In the genomic region with DNA sequence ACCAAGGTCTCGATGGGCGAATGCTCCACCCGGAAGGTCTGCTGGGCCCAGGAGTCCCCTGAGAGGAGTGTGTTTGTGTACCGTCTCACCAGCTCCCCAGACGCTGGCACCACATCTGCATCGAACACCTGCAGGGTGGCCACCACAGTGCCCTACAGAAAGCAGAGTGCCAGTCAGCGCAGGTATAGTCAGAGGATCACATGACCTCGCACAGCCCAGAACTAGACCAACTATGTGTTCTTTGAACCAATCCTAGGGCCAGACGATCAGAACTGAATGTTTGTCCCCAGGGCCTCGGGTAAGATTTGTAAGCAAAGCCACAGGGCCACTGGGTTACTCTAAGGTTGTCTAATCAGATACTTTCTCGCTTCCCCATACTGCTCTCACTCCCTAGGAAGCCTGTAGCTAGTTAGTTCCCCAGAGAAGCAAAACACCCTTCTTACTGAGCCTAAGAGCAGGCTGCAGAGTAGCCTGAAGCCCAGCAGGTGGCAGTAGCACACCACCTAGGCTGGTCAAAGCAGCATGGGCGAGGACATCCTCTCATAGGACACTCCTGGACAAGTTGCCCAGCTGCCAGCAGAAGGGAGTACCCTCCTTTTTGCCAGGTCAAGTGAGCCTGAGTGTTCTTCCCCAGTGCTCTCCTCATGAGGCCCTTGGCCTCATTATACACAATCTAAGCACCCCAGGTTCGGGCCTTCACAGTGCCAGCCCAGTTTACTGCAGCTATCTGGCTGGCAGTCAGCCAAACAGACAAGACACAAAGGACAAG, we compare ENCODE assay signal across 8 mouse cellular contexts. TPM values are rescaled to one million over a fixed set of nuclear protein-coding genes. Genes with fewer than 3 reads are reported as not detected.
DNase-seq lines count a peak whose midpoint lies in the region; ATAC-seq lines count a peak whose summit lies in the region.

No protein-coding gene starts in this region.

- H3K9ac ChIP-seq in intestine, embryonic 16.5 days (ENCODE audit: low read depth, low read length): no peak overlapping the region

- intact Hi-C loops in left cerebral cortex, postnatal 25 days (cut with DNase I): loop anchor here (1.0 kb wide), 1 partner anchor 200 kb away; no protein-coding TSS in a partner anchor

- no peaks in the 10 kb centered on the region for H3K9me3 ChIP-seq in intestine, embryonic 16.5 days (ENCODE audit: control insufficient read depth, low read length)
- no peaks in the 10 kb centered on the region for H3K9me3 ChIP-seq in midbrain, embryonic 10.5 days (replicated peaks)

- H3K27me3 ChIP-seq in intestine, embryonic 16.5 days (replicated peaks; ENCODE audit: control insufficient read depth, insufficient read depth, low read length): no peaks in the 10 kb centered on the region
- no peaks in the 10 kb centered on the region for H3K27me3 ChIP-seq in midbrain, embryonic 10.5 days (ENCODE audit: low read depth, poor library complexity, severe bottlenecking)

- ATAC-seq in granulocyte monocyte progenitor cell, adult 5-6 weeks (replicated peaks; ENCODE audit: poor library complexity, severe bottlenecking): peak; percentile 98
- ATAC-seq in intestine, embryonic 16.5 days: peak; percentile 84

- H3K36me3 ChIP-seq in intestine, embryonic 16.5 days (ENCODE audit: control insufficient read depth, insufficient read depth, low read length): no peaks in the 10 kb centered on the region
- H3K36me3 ChIP-seq in midbrain, embryonic 10.5 days: no peaks in the 10 kb centered on the region

- peak; percentile 41 to 48 for DNase-seq in urinary bladder, adult 18-20 months (ENCODE audit: low spot score in 2 of 2)
- no peak for DNase-seq in urinary bladder, postnatal 10 days (ENCODE audit: low spot score)
- DNase-seq in embryo, embryonic 11.5 days (ENCODE audit: low read depth, low spot score): peak; percentile 76
- peak; percentile 75 to 80 for DNase-seq in left cerebral cortex, postnatal 25 days (ENCODE audit: low spot score in 2 of 2)
- DNase-seq in midbrain, embryonic 10.5 days (ENCODE audit: low spot score): peak; percentile 64
- DNase-seq in right cerebral cortex, postnatal 36 days (ENCODE audit: low spot score in 2 of 2): peak; percentile 43 to 57

- WGBS in intestine, embryonic 16.5 days: 61% methylated on average over 13 of the region's 13 CpGs
- WGBS in midbrain, embryonic 10.5 days: 65% methylated on average over 13 of the region's 13 CpGs

- H3K4me3 ChIP-seq in intestine, embryonic 16.5 days (ENCODE audit: low read length): no peak overlapping the region
- no peak overlapping the region for H3K4me3 ChIP-seq in midbrain, embryonic 10.5 days

- no peak overlapping the region for H3K4me2 ChIP-seq in intestine, embryonic 16.5 days (ENCODE audit: low read depth, low read length)

- H3K27ac ChIP-seq in intestine, embryonic 16.5 days (ENCODE audit: low read length): no peak overlapping the region
- H3K27ac ChIP-seq in midbrain, embryonic 10.5 days (replicated peaks): no peak overlapping the region

- peaks cover 6% of the 10 kb centered on the region; the same call in 1 of the 2 replicates for H3K4me1 ChIP-seq in intestine, embryonic 16.5 days (ENCODE audit: control insufficient read depth, insufficient read depth, low read length)
- peaks cover 5% of the 10 kb centered on the region; the same call in 1 of the 2 replicates for H3K4me1 ChIP-seq in midbrain, embryonic 10.5 days

RNA-seq across cellular contexts. Expression of a gene that starts 18.0 kb away (rescaled TPM):
- not detected in 2 replicates for total RNA-seq in granulocyte monocyte progenitor cell, adult 5-6 weeks (2014; fragmentation: Nextera tagmentation)
- not detected in 2 replicates for total RNA-seq in granulocyte monocyte progenitor cell, adult 5-6 weeks (2017)
- polyA plus RNA-seq in intestine, embryonic 16.5 days (2015; fragmentation: Nextera tagmentation; extraction: Ambion mirVana): 11.0 and 12.3 TPM in 2 replicates
- total RNA-seq in left cerebral cortex, postnatal 25 days (2021): 1 to 10 TPM; 4.1 TPM
- 1.2 and 2.1 TPM in 2 replicates for polyA plus RNA-seq in midbrain, embryonic 10.5 days (2016; fragmentation: Nextera tagmentation; extraction: Ambion mirVana)

RNA-seq across cellular contexts. Expression of a gene that starts 40.6 kb away (rescaled TPM):
- total RNA-seq in granulocyte monocyte progenitor cell, adult 5-6 weeks (2014; fragmentation: Nextera tagmentation): 117 and 137 TPM in 2 replicates
- total RNA-seq in granulocyte monocyte progenitor cell, adult 5-6 weeks (2017): 228 and 243 TPM in 2 replicates
- polyA plus RNA-seq in intestine, embryonic 16.5 days (2015; fragmentation: Nextera tagmentation; extraction: Ambion mirVana): 8.6 and 9.3 TPM in 2 replicates
- 10 to 100 TPM; 11.8 to 13.0 TPM for total RNA-seq in left cerebral cortex, postnatal 25 days (2021)
- polyA plus RNA-seq in midbrain, embryonic 10.5 days (2016; fragmentation: Nextera tagmentation; extraction: Ambion mirVana): 6.3 and 6.5 TPM in 2 replicates

Comparison
In these comparisons a context has a peak if more than half of its experiments do, and no peak if none do; other contexts are left out.
1. RNA of a gene that starts 18.0 kb away (total RNA-seq): 4.1 TPM in left cerebral cortex, postnatal 25 days; not detected in granulocyte monocyte progenitor cell, adult 5-6 weeks; every median in the first group is over 4 times any median in the second.
2. RNA of a gene that starts 40.6 kb away (total RNA-seq): 117 to 243 TPM in granulocyte monocyte progenitor cell, adult 5-6 weeks; 11.8 to 13.0 TPM in left cerebral cortex, postnatal 25 days; every median in the first group is over 4 times any median in the second.